Mouse (Mus musculus): ENCODE results near the gene Anxa6. TPM values are rescaled to one million over a fixed set of nuclear protein-coding genes. Genes with fewer than 3 reads are reported as not detected.

The Anxa6 gene
- polyA plus RNA-seq (2012; rRNA removed) = 56.6 and 63.1 TPM in 2 replicates

GRCm38 (mm10) chr11:55033040-55033660 is at the start of gene Anxa6:
Anxa6 (minus strand) TSS chr11:55033445.

GRCm38 (mm10) chr11:55077331-55078231 is 44.3 kb upstream of the Anxa6 start, which contains the start of gene Ccdc69:
Ccdc69 (minus strand) TSS chr11:55078131.

GRCm38 (mm10) chr11:54962810-54963209 is 70.4 kb downstream of the Anxa6 start, which contains the start of gene Tnip1:
Tnip1 (minus strand) TSS chr11:54962917.

Other genes with a start within 250 kb of the Anxa6 start
- gene Cdc42se2, start 245.8 kb downstream of the Anxa6 start, polyA plus RNA-seq (2012; rRNA removed) = 29.3 and 30.9 TPM in 2 replicates
- gene Lyrm7, start 172.5 kb downstream of the Anxa6 start, polyA plus RNA-seq (2012; rRNA removed) = 0.38 and 0.58 TPM in 2 replicates
- gene Hint1, start 167.1 kb downstream of the Anxa6 start, polyA plus RNA-seq (2012; rRNA removed) = 774 and 862 TPM in 2 replicates
- gene Gpx3, start 131.0 kb downstream of the Anxa6 start, polyA plus RNA-seq (2012; rRNA removed) = 99.4 and 103 TPM in 2 replicates
- 89.1 and 120 TPM in 2 replicates for gene Tnip1, start 70.5 kb downstream of the Anxa6 start, polyA plus RNA-seq (2012; rRNA removed)
- 1.1 and 1.2 TPM in 2 replicates for gene Ccdc69, start 44.7 kb upstream of the Anxa6 start, polyA plus RNA-seq (2012; rRNA removed)
- gene Gm2a, start 64.7 kb upstream of the Anxa6 start, polyA plus RNA-seq (2012; rRNA removed) = 26.8 and 27.5 TPM in 2 replicates
- gene Slc36a3, start 118.3 kb upstream of the Anxa6 start, polyA plus RNA-seq (2012; rRNA removed) = 0.06 and 0.15 TPM in 2 replicates
- 1.9 and 2.9 TPM in 2 replicates for gene Slc36a2, start 151.6 kb upstream of the Anxa6 start, polyA plus RNA-seq (2012; rRNA removed)
- 64.8 and 68.7 TPM in 2 replicates for gene Slc36a1, start 170.9 kb upstream of the Anxa6 start, polyA plus RNA-seq (2012; rRNA removed)

Measured in colon, adult 2 months (tissue).